Mouse (Mus musculus): ENCODE measurements around the gene Fbxo28.

Gene Fbxo28

DNA sequence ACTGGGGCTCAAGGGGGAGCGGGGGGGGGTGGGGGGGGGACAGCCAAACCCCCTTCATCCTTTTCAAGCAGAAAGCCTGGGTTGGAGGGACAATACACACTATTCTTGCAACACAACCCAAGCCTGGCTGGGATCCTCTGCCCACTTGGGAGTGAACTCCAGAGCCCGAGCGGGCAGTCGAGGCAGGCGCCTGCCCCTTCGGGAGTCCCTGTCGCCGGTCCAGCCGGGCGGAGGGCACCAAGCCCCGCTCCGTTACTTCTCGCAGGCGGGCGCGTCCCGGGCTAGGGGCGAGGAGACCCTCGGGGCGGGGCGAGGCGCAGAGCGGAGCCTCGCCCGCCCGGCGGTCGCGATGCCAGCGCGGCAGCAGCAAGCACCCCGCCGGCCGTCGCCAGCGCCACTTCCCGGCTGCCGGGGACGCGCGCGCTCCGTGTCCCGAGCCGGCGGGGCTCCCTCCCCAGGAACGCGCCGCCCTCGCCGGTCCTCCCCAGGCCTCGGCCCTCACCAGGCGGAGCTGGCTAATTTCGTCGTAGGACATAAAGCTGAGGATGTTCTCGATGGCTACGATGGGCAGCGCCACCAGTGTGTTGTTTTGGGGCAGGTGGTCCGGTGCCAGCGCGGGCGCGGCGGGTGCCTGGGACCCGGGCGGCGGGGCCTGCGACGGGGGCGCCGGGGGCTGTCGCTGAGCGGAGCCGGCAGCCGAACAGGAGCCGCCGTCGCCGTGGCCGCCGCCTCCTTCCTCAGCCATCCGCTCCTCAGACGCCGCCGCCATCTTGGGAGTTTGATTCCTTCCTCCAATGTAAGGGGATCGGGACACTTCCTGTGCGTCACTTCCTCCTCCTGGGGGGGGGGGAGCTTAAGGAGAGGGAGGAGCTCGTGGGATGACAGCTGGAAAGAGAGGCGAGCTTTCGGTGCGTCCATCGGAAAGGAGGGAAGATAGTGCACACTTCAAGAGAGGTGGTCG, at the start of gene Fbxo28:
TSS of gene Fbxo28 (minus strand) at position 809 of the 961 bp plus-strand sequence.
- DNase-seq, result peak; percentile 61 to 69

DNA sequence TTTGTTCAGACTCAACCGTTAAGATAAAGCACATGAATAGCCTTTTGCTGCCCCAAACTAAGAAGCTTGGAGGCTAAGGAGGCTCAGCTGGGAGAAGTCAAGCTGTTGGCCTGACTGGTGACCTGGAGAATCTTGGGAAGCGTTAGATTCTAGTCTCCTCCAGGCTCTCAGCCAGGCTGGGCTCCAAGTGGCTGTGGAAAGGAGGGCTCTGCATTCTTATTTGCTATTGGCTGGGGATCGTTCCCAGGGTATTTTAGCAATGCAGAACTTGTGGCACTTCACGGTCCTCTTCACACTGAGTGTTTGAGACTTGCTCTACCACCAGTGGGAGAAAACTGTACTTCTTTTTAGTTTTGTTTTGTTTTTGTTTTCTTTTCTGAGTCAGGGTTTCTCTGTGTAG, 47.3 kb upstream of the Fbxo28 start:
- DNase-seq, result no peak

DNA sequence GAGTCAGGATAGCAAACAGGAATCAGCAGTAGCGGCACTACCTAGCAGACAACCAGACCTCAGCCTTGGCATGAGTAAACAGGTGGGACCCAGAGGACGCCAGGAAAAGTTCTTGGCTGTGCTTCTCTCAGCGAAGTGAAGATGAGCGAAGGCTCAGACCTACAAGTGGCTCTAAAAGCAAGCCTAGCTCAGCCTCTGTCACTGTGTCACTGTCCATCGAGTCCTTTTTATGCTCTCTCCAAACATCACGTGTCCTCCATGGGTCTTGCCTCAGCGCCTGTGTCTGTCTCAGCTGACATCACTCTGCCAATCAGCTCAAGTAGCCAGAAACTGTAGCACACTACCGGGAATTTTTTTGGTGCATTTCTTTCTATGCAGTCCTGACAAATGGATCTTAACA, 45.0 kb upstream of the Fbxo28 start:
- DNase-seq, result no peak

DNA sequence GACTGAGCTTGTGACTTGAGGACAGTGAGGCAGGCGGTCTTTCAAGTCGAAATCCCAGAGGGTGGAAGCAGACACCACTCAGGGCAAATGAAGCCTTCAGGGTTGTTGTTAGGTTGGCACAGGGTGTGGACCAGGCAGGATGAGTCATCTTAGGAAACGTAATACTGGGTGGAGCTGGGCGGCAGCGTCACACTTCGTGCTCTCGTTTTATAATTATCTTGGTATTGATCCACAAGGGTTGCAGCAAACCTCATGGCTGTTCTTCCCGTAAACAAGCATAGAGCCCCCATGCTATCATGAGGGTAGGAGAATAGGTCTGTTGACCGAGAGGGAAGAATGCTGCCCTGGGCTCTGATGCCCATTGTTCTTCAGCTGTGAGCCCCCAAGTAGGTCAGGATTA, 41.7 kb upstream of the Fbxo28 start:
- no peak for DNase-seq

DNA sequence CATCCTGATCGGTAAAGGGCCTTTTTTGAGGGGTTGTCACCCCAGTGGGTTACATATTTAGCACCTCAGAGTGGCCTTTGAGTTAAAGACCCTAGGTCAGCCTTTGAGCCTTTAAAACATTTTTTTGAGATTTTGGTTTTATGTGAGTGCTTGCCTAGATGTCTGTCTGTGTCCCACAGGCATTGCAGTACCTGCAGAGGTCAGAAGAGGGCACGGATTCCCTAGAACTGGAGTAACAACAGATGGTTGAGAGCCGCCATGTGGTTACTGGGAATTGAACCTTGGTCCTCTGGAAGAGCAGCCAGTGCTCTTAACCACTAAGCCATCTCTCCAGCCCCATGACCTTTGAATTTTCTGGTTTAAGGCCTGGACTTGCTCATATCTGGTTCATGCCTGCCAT, 39.9 kb upstream of the Fbxo28 start:
- no peak for DNase-seq

DNA sequence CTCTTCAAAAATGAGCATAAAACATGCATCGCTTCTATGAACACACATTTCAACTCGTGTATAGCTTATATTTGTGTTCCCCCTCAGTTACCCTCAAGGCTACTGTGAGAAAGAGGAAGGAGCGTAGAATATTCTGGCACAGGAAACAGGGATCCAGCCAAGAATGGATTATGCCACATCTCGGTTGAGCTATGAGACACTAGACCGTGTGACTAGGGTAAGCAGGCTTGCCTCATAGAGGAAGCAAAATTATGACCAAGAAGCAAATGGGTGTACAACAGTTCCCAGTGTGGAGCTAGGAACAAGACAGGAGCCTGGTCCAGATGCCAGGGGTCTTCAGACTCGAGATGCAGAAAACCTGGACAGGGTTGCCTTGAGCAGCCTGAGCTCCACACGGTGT, 39.3 kb upstream of the Fbxo28 start:
- DNase-seq, result no peak

DNA sequence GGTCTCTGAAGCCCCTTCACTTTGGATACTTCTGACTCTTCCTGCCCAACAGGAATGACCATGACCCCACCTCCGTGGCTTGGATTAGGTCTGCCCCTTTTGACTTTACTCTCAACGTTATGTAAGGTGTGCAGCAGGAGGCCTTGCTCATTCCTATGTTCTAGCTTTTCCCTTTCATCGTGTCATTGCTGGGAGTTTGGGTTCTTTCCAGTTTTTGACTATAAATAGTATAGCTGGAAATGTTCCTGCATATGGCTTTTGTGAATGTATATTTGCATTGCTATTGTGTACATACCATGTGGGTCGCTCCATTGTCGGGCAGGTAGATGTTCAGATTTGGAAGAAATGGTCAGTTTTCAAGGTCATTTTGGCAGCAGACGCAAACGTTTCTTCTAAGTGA, 37.4 kb upstream of the Fbxo28 start:
- no peak for DNase-seq

DNA sequence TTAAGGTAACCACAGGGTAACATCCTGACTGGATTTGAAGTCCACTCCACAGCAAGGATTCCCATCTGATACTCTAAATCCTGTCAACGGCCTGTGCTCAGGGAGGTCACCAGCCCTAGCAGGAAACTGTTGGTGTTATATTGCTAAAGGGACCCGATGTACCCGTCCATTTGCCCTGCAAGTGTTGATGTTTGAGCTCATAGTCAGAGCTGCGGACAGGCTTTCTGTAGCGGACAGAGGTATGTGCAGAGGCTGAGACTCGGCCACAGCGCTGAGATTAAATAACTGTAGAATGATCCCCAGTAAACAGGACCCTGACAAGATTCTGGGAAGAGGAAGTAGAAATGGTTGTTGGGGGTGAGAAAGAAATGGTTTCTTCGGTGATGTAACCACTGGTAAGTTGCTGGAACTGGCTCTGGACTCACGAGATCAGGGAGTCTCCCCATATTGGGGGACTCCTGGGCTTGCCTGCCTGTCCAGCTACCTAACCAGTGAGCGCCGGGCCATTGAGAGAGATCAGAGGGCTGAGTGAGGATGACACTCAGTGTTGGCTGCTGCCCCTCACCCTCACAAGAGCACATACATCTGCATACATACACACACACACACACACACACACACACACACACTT, 36.9 kb upstream of the Fbxo28 start:
- no peak for DNase-seq

DNA sequence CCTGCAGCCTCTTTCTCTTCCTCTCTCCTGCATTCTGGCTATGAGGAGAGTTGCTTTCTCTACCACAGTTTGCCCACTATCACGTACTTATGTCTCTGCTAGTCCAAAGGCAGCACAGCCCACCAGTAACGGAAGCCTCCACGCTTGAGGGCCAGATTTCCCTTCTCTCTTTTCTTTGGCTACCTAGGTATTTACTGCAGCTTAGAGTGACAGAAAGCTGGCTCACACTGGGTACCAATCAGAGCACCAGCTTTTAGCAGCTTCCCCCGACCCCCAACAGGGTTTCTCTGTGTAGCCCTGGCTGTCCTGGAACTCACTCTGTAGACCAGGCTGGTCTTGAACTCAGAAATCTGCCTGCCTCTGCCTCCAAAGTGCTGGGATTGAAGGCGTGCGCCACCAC, 36.1 kb upstream of the Fbxo28 start:
- DNase-seq, result no peak

DNA sequence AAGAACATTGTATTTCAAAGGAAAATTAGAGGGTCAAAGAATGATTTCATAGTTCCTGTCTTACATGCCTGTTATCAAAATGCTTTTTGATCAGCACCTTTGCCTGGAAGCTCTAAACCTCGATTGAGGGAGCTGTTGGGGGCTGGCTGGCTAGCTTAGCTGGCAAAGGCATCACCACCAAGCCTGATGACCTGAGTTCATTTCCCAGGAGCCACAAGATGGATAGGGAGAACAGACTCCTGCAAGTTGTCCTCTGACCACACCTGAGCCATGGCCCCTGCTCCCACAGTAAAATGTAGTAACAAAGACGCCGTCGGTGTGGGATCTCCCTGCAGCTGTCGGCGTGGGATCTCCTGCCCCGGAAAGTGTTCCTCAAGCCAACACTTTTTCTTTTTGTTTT, 35.4 kb upstream of the Fbxo28 start:
- no peak for DNase-seq

DNA sequence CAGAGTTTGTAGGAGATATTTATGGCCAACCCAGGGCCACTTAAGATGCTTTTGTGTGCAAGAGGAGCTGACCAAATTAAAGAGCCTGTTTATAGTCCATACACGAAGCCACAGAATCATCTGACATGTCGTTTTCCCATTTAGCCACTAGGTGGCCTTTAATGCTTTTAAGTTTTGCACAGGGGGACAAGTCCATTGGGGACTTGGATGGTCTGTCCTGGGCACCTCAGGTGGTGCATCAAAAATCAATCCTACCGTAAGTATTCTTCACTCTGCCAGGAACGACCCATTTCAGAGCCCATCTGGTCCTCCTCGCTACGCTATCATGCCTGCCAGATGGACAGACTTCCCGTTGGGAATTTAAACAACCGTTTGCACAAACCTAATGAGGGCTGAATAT, 34.8 kb upstream of the Fbxo28 start:
- no peak for DNase-seq

DNA sequence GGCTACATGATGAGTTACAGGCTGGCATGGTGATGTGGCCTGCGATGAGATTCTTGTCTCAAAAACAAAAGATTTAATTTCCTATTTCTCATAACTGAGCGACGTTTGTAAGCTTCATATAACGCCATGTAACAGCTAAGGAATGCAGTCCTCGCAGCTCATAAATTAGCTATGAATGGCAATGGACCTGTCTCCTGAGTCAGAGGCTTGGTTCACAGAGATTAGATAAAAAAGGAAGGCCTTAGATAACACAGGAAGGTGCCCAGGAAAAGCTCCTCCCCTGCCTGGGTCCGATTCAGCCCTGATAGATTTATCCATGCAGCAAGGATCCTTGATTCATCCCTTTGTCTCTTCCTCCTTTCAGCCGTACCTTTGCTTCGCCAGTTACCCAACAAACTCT, 30.5 kb upstream of the Fbxo28 start:
- no peak for DNase-seq

DNA sequence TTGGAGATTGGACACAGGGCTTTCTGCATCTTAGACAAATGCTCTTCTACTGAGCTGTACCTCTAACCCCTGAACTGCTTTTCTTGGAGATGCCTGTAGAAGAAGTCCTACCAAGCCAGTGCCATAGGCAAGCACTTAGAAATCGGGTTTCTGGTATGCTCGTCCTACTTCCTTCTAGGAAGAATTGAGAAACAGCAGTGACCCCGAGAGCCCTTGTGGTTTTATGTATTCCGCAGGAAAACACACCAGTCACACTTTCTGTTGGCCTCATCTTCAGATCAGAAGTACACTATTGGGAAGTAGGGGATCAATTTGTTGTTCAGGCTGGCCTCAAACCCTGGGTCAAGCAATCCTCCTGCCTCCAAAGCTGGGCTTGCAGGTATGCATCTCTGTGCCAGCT, 28.0 kb upstream of the Fbxo28 start:
- no peak for DNase-seq

DNA sequence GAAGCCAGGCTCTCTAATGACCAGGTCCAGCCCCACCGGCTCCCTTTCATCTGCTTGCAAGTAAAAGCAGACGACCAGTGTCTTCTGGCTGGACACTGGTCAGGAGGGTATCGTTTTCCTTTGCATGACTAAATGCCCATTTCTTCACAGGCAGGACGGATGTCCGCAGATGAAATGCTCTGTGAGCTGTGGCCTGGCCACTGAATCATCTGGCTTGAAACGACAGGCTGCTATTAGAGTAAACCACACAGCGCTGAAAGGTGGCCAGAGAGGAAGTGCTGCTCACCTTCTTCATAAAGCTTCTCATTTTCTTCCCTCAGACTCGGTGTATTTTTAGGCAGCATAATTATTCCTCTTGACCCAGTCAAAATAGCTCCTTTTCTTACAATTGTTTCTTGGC, 27.4 kb upstream of the Fbxo28 start:
- DNase-seq, result no peak

DNA sequence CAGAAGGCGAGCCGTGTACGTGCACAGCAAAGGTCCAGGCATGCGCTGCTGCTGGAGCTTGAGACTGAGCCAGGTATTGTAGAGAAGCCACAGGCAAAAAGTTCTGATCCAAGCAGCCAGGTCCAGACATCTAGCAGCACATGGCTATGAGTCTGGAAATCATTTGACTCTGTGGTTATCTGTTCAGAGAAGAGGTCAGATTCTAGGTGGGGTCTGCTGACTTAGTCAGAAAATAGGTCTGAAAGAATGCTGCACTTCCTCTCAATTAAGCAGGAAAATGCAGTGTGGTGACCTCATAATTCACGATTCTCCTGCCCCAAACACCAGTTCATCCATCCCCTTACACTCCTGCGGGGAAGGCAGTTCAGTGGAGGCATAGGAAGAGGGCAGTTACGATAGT, 26.9 kb upstream of the Fbxo28 start:
- DNase-seq, result no peak

DNA sequence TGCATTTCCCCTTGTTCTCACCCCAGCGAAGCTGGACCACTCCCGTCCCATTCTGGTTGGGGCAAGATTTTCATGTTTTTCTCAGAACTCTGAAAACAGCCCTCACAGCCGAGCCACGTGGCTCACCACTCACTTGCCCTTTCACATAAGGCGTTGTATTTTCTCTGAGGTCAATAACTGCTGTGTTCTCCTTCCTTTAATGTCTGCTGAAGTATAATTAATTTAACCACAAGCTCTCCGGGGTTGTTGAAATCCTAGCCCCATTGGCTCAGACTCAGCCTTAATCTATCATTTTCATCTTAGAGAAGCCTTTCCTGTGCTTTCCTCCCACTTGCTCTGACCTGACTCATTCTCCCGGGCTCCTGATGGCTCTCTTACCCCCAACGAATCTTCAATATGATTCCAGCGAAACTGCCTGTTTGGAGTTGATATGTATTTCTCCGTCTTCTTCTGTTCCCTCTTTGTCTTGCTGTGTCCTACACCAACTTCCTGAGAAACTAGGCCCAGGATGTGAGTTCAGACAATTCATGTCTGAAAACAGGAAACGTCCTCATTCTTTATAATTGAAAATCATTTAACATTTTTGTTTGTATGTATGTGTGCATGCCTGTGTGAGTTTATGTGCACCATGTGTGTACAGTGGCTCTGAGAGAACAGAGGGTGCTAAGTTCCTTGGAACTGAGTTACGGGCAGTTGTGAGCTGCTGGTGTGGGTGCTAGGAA, 22.4 kb upstream of the Fbxo28 start:
- DNase-seq, result no peak

DNA sequence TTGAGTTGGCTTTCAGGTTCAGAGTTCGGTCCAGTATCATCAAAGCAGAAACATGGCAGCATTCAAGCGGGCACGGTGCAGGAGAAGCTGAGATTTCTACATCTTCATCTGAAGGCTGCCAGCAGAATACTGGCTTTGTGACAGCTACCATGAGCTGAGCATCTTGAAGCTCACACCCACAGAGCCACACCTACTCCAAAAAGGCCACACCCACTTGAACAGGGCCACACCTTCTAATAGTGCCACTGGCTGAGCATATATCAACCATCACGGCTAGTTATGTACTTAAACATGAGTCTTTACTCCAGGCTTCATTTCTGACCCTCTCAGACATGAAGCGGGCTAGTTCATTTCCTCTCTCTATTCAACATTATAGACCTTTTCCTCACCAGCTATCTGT, 21.3 kb upstream of the Fbxo28 start:
- DNase-seq, result no peak

DNA sequence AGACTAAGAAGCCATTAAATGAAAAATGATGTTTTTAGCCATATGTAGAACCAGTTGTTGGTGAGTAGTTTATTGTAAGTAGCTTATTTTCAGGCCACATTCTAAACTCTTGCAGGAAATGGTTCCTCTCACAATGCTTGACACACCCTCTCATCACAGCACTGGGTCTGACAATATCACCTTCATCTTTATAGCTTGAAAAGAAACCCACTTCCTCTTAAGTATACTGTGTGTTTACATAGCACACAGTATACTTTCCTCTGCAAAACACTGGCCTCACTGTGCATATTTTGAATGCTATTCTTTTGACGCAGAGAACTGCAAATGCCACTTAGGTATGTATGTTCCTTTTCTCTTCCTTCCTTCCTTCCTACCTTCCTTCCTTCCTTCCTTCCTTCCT, 16.7 kb upstream of the Fbxo28 start:
- DNase-seq, result no peak

DNA sequence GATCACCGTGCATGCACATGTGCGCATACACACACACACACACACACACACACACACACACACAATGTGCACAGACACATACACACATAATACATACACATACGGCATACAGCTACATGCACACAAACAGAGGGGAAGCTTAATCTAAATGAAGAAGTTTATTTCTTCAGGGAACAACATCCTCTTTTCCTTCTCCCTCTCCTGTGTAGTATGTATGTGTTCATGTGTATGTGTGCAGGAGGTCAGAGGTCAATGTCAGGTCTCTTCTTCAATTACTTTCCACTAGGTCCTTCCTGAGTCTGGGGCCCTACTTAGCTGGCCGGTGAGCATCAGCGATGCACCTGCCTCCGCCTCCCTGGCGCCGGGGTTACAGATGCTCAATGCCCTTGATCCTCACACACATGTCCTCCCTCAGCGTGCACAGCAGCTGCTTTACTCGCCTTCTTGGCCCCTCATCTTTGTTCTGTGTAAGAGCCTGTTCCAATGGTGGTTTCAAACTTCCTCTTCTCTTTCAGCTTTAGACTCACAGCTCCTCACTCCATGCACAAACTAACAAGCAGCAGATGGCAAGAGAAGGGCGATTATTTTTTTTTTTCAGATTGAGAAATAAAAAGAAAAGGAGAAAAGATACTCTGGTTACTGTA, 13.2 kb upstream of the Fbxo28 start:
- no peak for DNase-seq

DNA sequence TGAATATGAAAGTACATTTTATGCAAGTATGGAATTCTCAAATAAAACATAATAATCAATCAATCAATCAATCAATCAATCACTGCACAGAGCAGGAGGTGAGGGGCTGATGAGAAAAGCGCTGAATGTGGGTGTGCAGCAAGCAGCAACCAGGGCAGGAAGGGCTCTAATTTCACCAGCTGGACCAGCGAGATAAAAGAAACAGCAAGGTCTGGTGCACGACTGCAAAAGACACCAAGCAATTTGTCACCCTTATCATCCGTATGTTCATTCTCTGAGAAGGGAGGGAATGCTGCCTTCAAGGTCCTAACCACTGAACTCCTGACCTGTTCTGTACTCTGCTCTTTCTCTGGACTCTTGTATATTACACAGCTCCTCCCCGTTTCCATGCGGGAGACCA, 8.1 kb upstream of the Fbxo28 start:
- no peak for DNase-seq

DNA sequence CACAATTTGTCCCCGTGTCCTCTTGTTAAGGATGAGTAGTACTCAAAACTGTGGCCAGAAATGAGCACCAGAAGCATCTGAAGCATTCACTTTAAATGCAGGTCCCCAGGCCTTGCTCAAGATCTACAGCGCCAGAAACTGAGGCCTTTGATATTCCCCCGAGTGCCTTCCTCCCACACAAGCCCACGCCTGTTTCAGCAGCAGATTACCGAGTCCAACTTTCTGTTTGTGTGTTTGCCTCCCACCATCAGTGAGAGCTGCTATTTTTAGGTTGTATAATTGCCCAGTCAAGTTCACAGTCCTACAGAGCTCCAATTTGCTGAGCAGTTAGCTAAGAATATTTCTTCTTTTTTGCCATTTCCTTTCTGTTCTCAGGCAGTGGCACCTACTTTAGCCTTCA, 5.1 kb upstream of the Fbxo28 start:
- DNase-seq, result no peak

DNA sequence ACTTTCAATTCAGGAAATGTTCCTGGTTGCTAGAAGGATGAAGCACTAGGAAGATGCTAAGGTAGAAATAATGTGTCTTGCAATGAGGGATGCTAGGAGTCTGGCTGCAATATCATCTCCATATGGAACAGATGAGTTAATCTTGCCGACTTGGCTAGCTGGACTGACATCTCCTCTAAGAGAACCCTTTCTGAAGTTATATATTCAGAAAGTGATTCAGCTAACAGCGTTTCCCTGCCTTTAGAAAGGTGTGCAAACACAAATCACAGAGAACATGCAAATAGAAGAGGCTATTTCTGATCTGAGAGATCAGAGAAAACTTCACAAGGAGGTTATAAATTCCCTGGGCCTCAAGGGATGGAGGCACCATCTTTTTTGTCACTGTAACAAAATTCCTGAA, 4.4 kb upstream of the Fbxo28 start:
- DNase-seq, result no peak

DNA sequence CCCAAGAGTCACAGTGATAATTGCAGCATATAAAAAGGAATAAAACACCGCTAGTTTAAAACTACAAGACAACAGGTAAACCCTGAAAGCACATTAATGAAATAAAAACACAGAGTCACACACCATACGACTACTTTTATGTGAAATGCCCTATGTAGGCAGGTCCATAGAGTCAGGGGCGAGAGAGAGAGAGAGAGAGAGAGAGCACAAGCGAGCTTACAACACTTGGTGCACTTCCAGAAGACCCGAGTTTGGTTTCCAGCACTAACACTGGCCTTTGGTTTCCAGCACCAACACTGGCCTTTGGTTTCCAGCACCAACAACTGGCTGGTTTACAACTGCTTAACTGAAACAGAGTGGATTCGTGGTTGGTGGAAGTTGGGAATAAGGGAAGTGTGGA, 564 bp upstream of the Fbxo28 start:
- no peak for DNase-seq
